Mouse (Mus musculus): ENCODE measurements around the gene Gm45062. TPM values are rescaled to one million over a fixed set of nuclear protein-coding genes. Genes with fewer than 3 reads are reported as not detected.

Gene Gm45062
- total and polyA plus RNA-seq, 3 experiments = 2.2 to 3.6 TPM; not detected in 1

DNA sequence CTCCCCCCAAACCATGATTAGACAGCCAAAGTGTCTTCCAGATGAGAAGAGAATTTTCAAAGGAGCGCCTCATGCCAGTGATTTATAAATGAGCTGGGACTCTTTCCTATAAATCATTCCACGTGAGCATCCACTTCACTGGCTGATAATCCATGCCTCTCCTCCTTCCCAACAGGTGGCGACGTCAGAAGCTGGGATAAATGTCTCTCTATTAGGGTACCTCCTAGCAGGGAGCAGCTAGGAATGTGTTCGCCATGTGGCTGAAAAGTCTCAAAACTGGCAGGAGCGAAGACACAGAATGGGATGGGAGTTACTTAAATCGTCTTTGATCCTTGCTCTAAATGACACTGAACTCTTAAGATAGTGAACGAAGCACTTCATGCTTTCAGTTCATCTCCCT lies 372.1 kb downstream of the Gm45062 start:
- no peaks in the 10 kb centered on the region for H3K79me2 ChIP-seq (ENCODE audit: control insufficient read depth, insufficient read depth, low read length, poor library complexity)
- H3K27me3 ChIP-seq (ENCODE audit: control insufficient read depth in 1 of 2, insufficient read depth in 2 of 2, low read length in 2 of 2) = no peaks in the 10 kb centered on the region
- no peak for DNase-seq (ENCODE audit: low read depth, low spot score)
- H3K4me3 ChIP-seq (ENCODE audit: control insufficient read depth in 1 of 2, insufficient read depth in 1 of 2, low read depth in 2 of 2, low read length in 2 of 2) = no peak overlapping the region
- H3K36me3 ChIP-seq (ENCODE audit: control insufficient read depth in 1 of 2, insufficient read depth in 2 of 2, low read length in 2 of 2) = peaks cover 0 to 29% of the 10 kb centered on the region in 2 experiments; a peak in 2 of 4 replicates
- H3K4me1 ChIP-seq (ENCODE audit: control insufficient read depth in 1 of 2, insufficient read depth in 2 of 2, low read length in 2 of 2) = peaks cover 9 to 26% of the 10 kb centered on the region in 2 experiments
- no peak overlapping the region for H3K9ac ChIP-seq (ENCODE audit: control insufficient read depth, low read depth, low read length, poor library complexity, severe bottlenecking)
- no peak overlapping the region for H3K27ac ChIP-seq (ENCODE audit: control insufficient read depth, low read depth, low read length)
- no peaks in the 10 kb centered on the region for H3K9me3 ChIP-seq (replicated peaks; ENCODE audit: insufficient read depth, low read length)
- TF ChIP-seq USF2 (IDR thresholded peaks at IDR 0.05; ENCODE audit: borderline replicate concordance in 1 of 2, insufficient read depth in 1 of 2, low read depth in 1 of 2, low read length in 2 of 2) (no peak), ZC3H11A (IDR thresholded peaks at IDR 0.05; ENCODE audit: low read depth, low read length) (no peak), NELFE (IDR thresholded peaks at IDR 0.05; ENCODE audit: low read depth, low read length) (no peak), UBTF (IDR thresholded peaks at IDR 0.05; ENCODE audit: borderline replicate concordance, insufficient read depth, low read depth, low read length) (no peak), MYB (IDR thresholded peaks at IDR 0.05; ENCODE audit: low read depth, low read length) (no peak), NRF1 (IDR thresholded peaks at IDR 0.05; ENCODE audit: insufficient read depth, low read depth, low read length, poor library complexity, severe bottlenecking) (no peak), SMC3 (IDR thresholded peaks at IDR 0.05; ENCODE audit: low read depth, low read length) (no peak), KAT2A (conservative IDR thresholded peaks at IDR 0.05; ENCODE audit: low read depth, low read length) (no peak), E2F4 (IDR thresholded peaks at IDR 0.05; ENCODE audit: borderline replicate concordance, low read depth, low read length) (no peak), EP300 (IDR thresholded peaks at IDR 0.05; ENCODE audit: low read depth in 1 of 2, low read length in 2 of 2) (no peak)

DNA sequence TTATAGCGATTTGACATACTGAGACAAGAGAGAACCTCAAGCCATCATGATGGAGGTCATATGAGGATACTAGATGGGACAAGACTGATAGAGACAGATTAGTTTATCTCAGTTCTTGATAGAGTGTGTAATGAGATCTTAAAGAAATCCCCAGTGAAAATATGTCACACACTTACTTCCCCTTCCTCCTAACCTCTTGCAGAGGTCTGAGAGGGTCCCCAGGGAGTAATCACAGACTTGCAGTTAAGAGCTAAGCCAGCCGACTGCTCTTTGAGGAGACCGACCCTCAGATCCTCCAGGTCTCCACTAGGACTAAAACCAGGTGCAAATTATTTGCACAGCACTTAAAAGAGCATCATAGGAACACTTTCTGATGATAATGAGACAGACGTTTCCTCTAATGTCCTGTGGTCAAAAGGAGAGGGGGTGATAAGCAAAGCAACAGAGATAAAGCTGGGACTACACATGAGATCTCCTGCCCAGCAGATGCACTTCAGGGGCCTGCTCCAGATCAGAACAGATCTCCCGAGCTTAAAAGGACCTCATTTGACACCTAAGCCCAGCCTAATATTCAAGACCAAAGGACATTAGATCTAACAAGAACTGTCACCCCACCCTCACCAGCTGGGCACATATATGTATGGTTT lies 372.9 kb downstream of the Gm45062 start:
- peak overlapping the region; percentile 70 for H3K27ac ChIP-seq (ENCODE audit: control insufficient read depth, low read depth, low read length)
- no peaks in the 10 kb centered on the region for H3K27me3 ChIP-seq (ENCODE audit: control insufficient read depth in 1 of 2, insufficient read depth in 2 of 2, low read length in 2 of 2)
- H3K4me3 ChIP-seq (ENCODE audit: control insufficient read depth in 1 of 2, insufficient read depth in 1 of 2, low read depth in 2 of 2, low read length in 2 of 2) = no peak overlapping the region
- H3K4me1 ChIP-seq (ENCODE audit: control insufficient read depth in 1 of 2, insufficient read depth in 2 of 2, low read length in 2 of 2) = peaks cover 9 to 26% of the 10 kb centered on the region in 2 experiments
- H3K36me3 ChIP-seq (ENCODE audit: control insufficient read depth in 1 of 2, insufficient read depth in 2 of 2, low read length in 2 of 2) = peaks cover 0 to 29% of the 10 kb centered on the region in 2 experiments; a peak in 2 of 4 replicates
- H3K9me3 ChIP-seq (replicated peaks; ENCODE audit: insufficient read depth, low read length) = no peaks in the 10 kb centered on the region
- H3K9ac ChIP-seq (ENCODE audit: control insufficient read depth, low read depth, low read length, poor library complexity, severe bottlenecking) = no peak overlapping the region
- H3K79me2 ChIP-seq (ENCODE audit: control insufficient read depth, insufficient read depth, low read length, poor library complexity) = no peaks in the 10 kb centered on the region
- peak; percentile 44 for DNase-seq (ENCODE audit: low read depth, low spot score)
- no peak for TF ChIP-seq POLR2A (IDR thresholded peaks at IDR 0.05; ENCODE audit: control insufficient read depth in 1 of 2, insufficient read depth in 1 of 2, low read depth in 1 of 2, low read length in 2 of 2, poor library complexity in 1 of 2)
- TF ChIP-seq CTCF (IDR thresholded peaks at IDR 0.05 in 2 of 3, conservative IDR thresholded peaks at IDR 0.05 in 1 of 3; ENCODE audit: control insufficient read depth in 1 of 3, insufficient read depth in 1 of 3, low read depth in 2 of 3, low read length in 3 of 3, poor library complexity in 1 of 3, severe bottlenecking in 1 of 3) = no peak
- TF ChIP-seq POLR2AphosphoS5 (IDR thresholded peaks at IDR 0.05; ENCODE audit: borderline replicate concordance, low read depth, low read length) = no peak
- TF ChIP-seq GATA1 (IDR thresholded peaks at IDR 0.05; ENCODE audit: low read depth, low read length) = peak; percentile 90
- TF ChIP-seq KAT2A (conservative IDR thresholded peaks at IDR 0.05; ENCODE audit: low read depth, low read length) = no peak
- TF ChIP-seq TCF12 (IDR thresholded peaks at IDR 0.05; ENCODE audit: low read depth, low read length) = peak; percentile 88
- no peak for TF ChIP-seq GABPA (IDR thresholded peaks at IDR 0.05; ENCODE audit: low read depth, low read length)
- no peak for TF ChIP-seq ZNF384 (IDR thresholded peaks at IDR 0.05; ENCODE audit: low read depth, low read length)
- TF ChIP-seq USF2 (IDR thresholded peaks at IDR 0.05; ENCODE audit: borderline replicate concordance in 1 of 2, insufficient read depth in 1 of 2, low read depth in 1 of 2, low read length in 2 of 2) = no peak
- no peak for TF ChIP-seq RCOR1 (IDR thresholded peaks at IDR 0.05; ENCODE audit: low read depth, low read length)
- no peak for TF ChIP-seq MEF2A (IDR thresholded peaks at IDR 0.05; ENCODE audit: extremely low read depth, insufficient replicate concordance, low read depth, low read length, poor library complexity, severe bottlenecking)
- TF ChIP-seq ETS1 (IDR thresholded peaks at IDR 0.05; ENCODE audit: low read depth, low read length) = peak; percentile 74
- no peak for TF ChIP-seq TBP (IDR thresholded peaks at IDR 0.05; ENCODE audit: low read depth, low read length)
- peak; percentile 48; the same call in 1 of the 2 replicates for TF ChIP-seq BHLHE40 (IDR thresholded peaks at IDR 0.05; ENCODE audit: borderline replicate concordance, low read depth, low read length)
- TF ChIP-seq MYC (IDR thresholded peaks at IDR 0.05; ENCODE audit: low read depth, low read length) = peak; percentile 30; the same call in 1 of the 2 replicates
- no peak for TF ChIP-seq HCFC1 (IDR thresholded peaks at IDR 0.05; ENCODE audit: low read depth, low read length)
- TF ChIP-seq NRF1 (IDR thresholded peaks at IDR 0.05; ENCODE audit: insufficient read depth, low read depth, low read length, poor library complexity, severe bottlenecking) = no peak
- TF ChIP-seq NELFE (IDR thresholded peaks at IDR 0.05; ENCODE audit: low read depth, low read length) = no peak; the same call in 1 of the 2 replicates
- no peak for TF ChIP-seq ZMIZ1 (IDR thresholded peaks at IDR 0.05; ENCODE audit: low read depth, low read length)
- no peak for TF ChIP-seq SMC3 (IDR thresholded peaks at IDR 0.05; ENCODE audit: low read depth, low read length)
- no peak for TF ChIP-seq POLR2AphosphoS2 (IDR thresholded peaks at IDR 0.05; ENCODE audit: low read length)
- TF ChIP-seq MXI1 (IDR thresholded peaks at IDR 0.05; ENCODE audit: low read depth, low read length) = peak; percentile 47; the same call in 1 of the 2 replicates
- no peak for TF ChIP-seq MYB (IDR thresholded peaks at IDR 0.05; ENCODE audit: low read depth, low read length)
- TF ChIP-seq MAZ (IDR thresholded peaks at IDR 0.05; ENCODE audit: low read depth, low read length) = no peak
